Mouse (Mus musculus) liver, adult 2 months (tissue): ENCODE data around the gene Wwc2.

Source experiments
- CTCF ChIP-seq: fragments of 200-500 bp; IDR thresholded peaks from 2 replicates; pipeline ENCODE4 v1.5.1; 2011; ENCODE audit warnings: low read depth, low read length, control low read depth
- POLR2A ChIP-seq: fragments of 200-500 bp; IDR thresholded peaks from 2 replicates; pipeline ENCODE4 v1.6.1; 2011; ENCODE audit warnings: low read length, control low read depth; ENCODE audit not compliant: insufficient read depth; ENCODE audit errors: extremely low read depth

DNA sequence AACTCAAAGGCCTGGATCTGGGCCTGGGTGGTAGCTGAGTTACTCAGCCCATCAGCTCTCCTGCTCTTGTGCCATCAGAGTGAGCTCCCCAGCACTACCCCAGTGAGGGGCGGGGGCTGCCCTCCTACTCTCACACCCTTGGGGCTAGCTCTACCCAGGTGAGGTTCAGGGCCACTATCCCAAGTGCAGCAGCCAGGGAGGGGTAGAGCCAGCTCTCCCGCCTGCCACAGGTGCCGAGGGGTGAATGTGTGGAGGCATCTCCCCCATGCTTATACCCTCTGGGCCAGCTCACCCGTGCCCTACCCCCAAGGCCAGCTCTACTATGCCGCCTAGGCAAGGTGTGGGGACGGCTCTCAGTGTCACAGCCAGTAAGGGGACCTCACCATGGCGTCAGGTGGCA lies 75.8 kb downstream of the Wwc2 start:
- TF ChIP-seq CTCF (no peak), POLR2A (no peak)
